Mouse (Mus musculus) ES-E14 (cell line): ENCODE data around the gene Foxp4. TPM values are rescaled to one million over a fixed set of nuclear protein-coding genes. Genes with fewer than 3 reads are reported as not detected.

Source experiments
- DNase-seq: peaks from one replicate; pipeline ENCODE4 v3.0.0-alpha.2; 2013; ENCODE audit warnings: low read depth, low spot score
- H3K27ac ChIP-seq: 2 replicates; pipeline ENCODE4 v1.5.1; 2012; ENCODE audit warnings: low read depth, mild to moderate bottlenecking, low read length, moderate library complexity, mixed read lengths; ENCODE audit not compliant: poor library complexity, insufficient read depth, severe bottlenecking
- H3K36me3 ChIP-seq: 2 replicates; pipeline ENCODE4 v1.6.1; 2012; ENCODE audit warnings: mild to moderate bottlenecking, low read length, moderate library complexity, mixed read lengths; ENCODE audit not compliant: control insufficient read depth, poor library complexity, insufficient read depth, severe bottlenecking
- H3K4me1 ChIP-seq, 2 experiments: fragments of 150-350 bp in 1 of 2; sonication (generic) in 1 of 2; 2 replicates each; pipeline ENCODE4 v1.6.1; 2012; ENCODE audit warnings: low read length in 2 of 2, mild to moderate bottlenecking in 1 of 2, mixed read lengths in 1 of 2; ENCODE audit not compliant: control insufficient read depth in 2 of 2, insufficient read depth in 2 of 2, poor library complexity in 1 of 2
- H3K4me3 ChIP-seq, 2 experiments: fragments of 150-350 bp in 1 of 2; sonication (generic) in 1 of 2; 2 replicates each; pipeline ENCODE4 v1.5.1; 2012; ENCODE audit warnings: low read length in 2 of 2, low read depth in 1 of 2, mild to moderate bottlenecking in 1 of 2, mixed read lengths in 1 of 2; ENCODE audit not compliant: insufficient read depth in 1 of 2, poor library complexity in 1 of 2, severe bottlenecking in 1 of 2
- H3K9ac ChIP-seq: 2 replicates; pipeline ENCODE4 v1.6.1; 2012; ENCODE audit warnings: low read depth, mild to moderate bottlenecking, low read length, mixed read lengths; ENCODE audit not compliant: poor library complexity, insufficient read depth, severe bottlenecking
- H3K9me3 ChIP-seq: fragments of 150-350 bp; sonication (generic); 2 replicates; pipeline ENCODE4 v1.6.1; 2012; ENCODE audit warnings: low read depth, mild to moderate bottlenecking, low read length; ENCODE audit not compliant: control insufficient read depth, insufficient read depth
- CHD2 ChIP-seq: IDR thresholded peaks from 2 replicates; pipeline ENCODE4 v1.6.1; 2014; ENCODE audit warnings: mild to moderate bottlenecking, low read depth, low read length, inconsistent platforms
- HCFC1 ChIP-seq: IDR thresholded peaks from 2 replicates; pipeline ENCODE4 v1.6.1; 2012; ENCODE audit warnings: low read length, inconsistent platforms, borderline replicate concordance; ENCODE audit not compliant: insufficient read depth
- MAFK ChIP-seq: IDR thresholded peaks from 2 replicates; pipeline ENCODE4 v1.6.1; 2014; ENCODE audit warnings: mild to moderate bottlenecking, low read depth, low read length, inconsistent platforms; ENCODE audit not compliant: insufficient read depth
- ZC3H11A ChIP-seq: IDR thresholded peaks from 2 replicates; pipeline ENCODE4 v1.6.1; 2012; ENCODE audit warnings: low read depth, mild to moderate bottlenecking, inconsistent platforms, low read length, borderline replicate concordance
- ZNF384 ChIP-seq: IDR thresholded peaks from 2 replicates; pipeline ENCODE4 v1.6.1; 2012; ENCODE audit warnings: low read depth, low read length, inconsistent platforms
- in situ Hi-C, 2 experiments: fragments of 600-800 bp; cut with MboI; formaldehyde crosslinking; loops; one replicate each; pipeline ENCODE4 v1.15.1; 2025; ENCODE audit warnings: low sequenced_read_pairs in 2 of 2, inconsistent platforms in 1 of 2; ENCODE audit not compliant: unreplicated experiment in 2 of 2
- total RNA-seq: library from RNA; depleted of rRNA; stranded (reverse); fragments of 300-350 nt; gene quantifications from 2 replicates; pipeline ENCODE4 v1.2.3, GENCODE M21; 2012

The Foxp4 gene
- total RNA-seq, 1 experiment, result 25.2 TPM

DNA sequence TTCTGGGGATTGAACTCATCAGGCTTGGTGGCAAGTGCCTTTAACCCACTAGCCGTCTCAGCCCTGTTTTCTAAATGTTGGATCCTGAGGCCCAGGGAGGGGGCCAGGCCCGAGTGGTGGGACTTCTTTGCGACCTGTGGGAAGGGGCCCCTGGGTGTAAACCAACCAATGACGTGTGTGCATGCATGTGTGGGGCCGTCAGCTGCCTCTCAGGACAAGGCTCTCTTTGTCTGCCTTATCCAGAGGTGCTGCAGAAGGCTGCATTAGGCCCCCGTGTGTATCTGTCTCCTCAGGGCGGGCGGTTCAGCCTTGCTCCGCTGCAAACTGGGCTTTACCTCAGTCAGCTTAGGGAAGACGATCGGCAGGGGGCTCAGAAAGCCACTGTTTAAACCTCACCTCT is 61.0 kb downstream of the Foxp4 start:
- Histone ChIP-seq H3K4me1 (peaks cover 0 to 29% of the 10 kb centered on the region in 2 experiments; a peak in 2 of 4 replicates), H3K9ac (no peak overlapping the region), H3K9me3 (no peaks in the 10 kb centered on the region), H3K27ac (no peak overlapping the region), H3K36me3 (peaks cover 8% of the 10 kb centered on the region), H3K4me3 (no peak overlapping the region)
- DNase-seq, result no peak
- in situ Hi-C loops, result no loop called here
- TF ChIP-seq HCFC1 (no peak), ZC3H11A (no peak), ZNF384 (no peak)

DNA sequence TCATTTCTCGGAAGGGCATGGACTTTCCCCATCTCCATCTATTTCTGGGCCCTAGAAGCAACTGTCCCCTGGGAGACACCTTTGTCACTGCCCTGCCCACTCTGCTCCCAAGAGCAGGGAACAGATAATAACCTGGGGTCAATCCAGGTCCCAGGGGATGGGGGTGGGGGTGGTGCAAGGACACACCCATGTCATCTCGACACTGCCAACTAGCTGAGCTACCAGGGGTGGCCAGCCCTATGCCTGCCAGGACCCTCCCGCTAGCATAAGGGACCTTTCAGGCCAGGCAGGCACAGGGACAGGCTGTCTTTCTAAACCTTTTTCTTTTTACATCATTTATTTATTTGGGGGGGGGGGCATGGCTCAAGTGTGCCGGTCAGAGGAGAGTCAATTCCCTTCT is 61.4 kb downstream of the Foxp4 start:
- no peaks in the 10 kb centered on the region for H3K9me3 ChIP-seq
- no peak for TF ChIP-seq MAFK
- no peak for TF ChIP-seq ZC3H11A
- no peak for TF ChIP-seq CHD2
- no peak for TF ChIP-seq HCFC1
- TF ChIP-seq ZNF384, result no peak
- H3K4me3 ChIP-seq, result no peak overlapping the region
- no peak for DNase-seq
- peaks cover 5% of the 10 kb centered on the region for H3K36me3 ChIP-seq
- H3K9ac ChIP-seq, result no peak overlapping the region
- peaks cover 0 to 25% of the 10 kb centered on the region in 2 experiments; a peak in 2 of 4 replicates for H3K4me1 ChIP-seq
- H3K27ac ChIP-seq, result no peak overlapping the region
- in situ Hi-C loops, result no loop called here

DNA sequence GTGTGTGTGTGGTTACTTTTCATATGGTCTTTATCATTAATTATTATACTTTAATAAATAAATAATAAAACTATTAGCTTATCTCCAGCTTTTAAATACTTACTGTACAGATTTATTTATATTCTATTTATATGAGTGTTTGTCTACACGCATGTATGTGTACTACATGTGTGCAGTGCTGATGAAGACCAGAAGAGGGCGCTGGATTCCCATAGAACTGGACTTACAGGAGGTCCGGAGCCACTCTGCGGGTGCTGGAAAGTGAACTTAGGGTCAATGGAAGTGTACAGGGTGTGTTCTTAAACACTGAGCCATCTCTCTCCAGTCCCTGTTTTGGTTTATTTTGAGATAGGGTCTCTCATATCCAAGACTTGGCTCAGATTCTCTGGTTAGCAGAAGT is 68.9 kb downstream of the Foxp4 start:
- peaks cover 0 to 8% of the 10 kb centered on the region in 2 experiments; a peak in 1 of 4 replicates for H3K4me1 ChIP-seq
- no peak for DNase-seq
- H3K27ac ChIP-seq, result no peak overlapping the region
- no peak overlapping the region for H3K9ac ChIP-seq
- H3K36me3 ChIP-seq, result no peaks in the 10 kb centered on the region
- TF ChIP-seq ZC3H11A, result 0 out of 2 replicates have a peak, but pooled peaks have one; percentile 16
- no peak for TF ChIP-seq CHD2
- H3K9me3 ChIP-seq, result no peaks in the 10 kb centered on the region
- in situ Hi-C loops, result no loop called here
- H3K4me3 ChIP-seq, result no peak overlapping the region

DNA sequence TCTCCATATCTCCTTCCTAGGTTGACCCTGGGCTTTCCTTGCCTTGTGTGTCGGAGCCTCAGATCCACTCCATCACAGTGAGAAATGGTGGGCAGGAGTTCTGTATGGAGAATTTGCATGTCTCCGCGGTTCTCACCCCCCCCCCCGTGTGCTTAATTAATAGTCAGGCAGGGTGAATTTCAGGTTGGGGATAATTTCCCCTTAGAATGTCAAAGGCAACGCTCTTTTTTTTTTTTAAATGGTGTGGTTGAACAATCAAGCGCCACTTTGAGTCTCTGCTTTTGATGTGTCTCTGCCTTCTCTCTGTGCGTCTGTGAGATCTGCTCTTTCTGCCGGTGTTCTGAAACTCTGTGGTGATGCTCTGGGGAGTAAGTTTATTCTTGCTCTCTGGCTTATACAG is 69.5 kb downstream of the Foxp4 start:
- no peak overlapping the region for H3K9ac ChIP-seq
- H3K4me3 ChIP-seq, result no peak overlapping the region
- peaks cover 0 to 8% of the 10 kb centered on the region in 2 experiments; a peak in 1 of 4 replicates for H3K4me1 ChIP-seq
- in situ Hi-C loops, result no loop called here
- no peak for DNase-seq
- H3K27ac ChIP-seq, result no peak overlapping the region
- no peak for TF ChIP-seq ZNF384
- no peaks in the 10 kb centered on the region for H3K9me3 ChIP-seq
- no peaks in the 10 kb centered on the region for H3K36me3 ChIP-seq

- no peak for TF ChIP-seq MAFK
- no peak for TF ChIP-seq ZC3H11A
- no peak for TF ChIP-seq CHD2
- TF ChIP-seq ZNF384, result no peak
- TF ChIP-seq HCFC1, result no peak
- Histone ChIP-seq H3K4me1 (peaks cover 0 to 8% of the 10 kb centered on the region in 2 experiments; a peak in 1 of 4 replicates), H3K36me3 (no peaks in the 10 kb centered on the region), H3K27ac (no peak overlapping the region), H3K4me3 (no peak overlapping the region), H3K9ac (no peak overlapping the region), H3K9me3 (no peaks in the 10 kb centered on the region)
- no peak for DNase-seq
- in situ Hi-C loops, result no loop called here
These were observed 70.7 kb downstream of the Foxp4 start for GRCm38 (mm10) chr17:47853760-47854159.
